Mouse (Mus musculus): ENCODE measurements at regions not wholly inside any gene's neighbourhood (a gene's known extent, or its start where the extent isn't known, plus 50 kb on each side); places are given as distances from the start of the nearest gene placed in this dataset.

DNA sequence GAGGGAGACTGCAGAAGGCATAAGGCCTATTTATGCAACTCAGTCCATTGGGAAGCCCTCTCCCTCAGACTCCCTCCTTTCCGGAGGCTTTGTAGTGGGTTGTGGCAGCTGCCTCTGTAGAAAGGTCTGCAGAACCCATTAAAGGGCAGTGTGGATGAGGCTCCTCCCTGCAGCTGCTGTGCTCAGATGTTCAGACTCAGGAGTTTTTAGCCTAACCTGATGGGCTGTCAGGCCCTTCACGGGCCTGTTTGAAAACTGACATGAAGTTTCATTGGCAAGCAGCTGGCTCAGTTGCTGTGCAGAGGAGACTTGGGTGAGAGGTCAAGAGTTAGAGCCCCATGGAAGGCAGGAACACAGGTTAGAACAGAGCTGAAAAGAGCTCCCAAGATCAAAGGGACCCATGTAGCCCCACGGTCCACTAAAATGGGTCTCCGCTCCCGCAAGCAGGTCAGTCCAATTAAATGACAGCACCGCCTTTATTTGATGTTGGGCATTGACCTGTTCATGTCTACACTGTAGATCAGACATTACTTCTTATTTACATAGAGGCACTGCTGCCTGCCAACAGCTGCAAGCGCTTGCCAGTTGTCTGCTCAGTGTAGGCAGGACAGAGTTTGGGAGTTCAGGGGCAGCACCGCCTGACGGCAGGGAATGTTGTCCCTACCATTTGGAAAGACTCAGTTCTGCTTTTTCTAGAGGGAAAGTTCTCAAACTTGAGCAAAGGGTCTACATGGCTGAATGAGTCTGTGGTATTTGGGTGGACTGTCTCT, 53.8 kb upstream of the Usp46 start:
- no peak for DNase-seq

DNA sequence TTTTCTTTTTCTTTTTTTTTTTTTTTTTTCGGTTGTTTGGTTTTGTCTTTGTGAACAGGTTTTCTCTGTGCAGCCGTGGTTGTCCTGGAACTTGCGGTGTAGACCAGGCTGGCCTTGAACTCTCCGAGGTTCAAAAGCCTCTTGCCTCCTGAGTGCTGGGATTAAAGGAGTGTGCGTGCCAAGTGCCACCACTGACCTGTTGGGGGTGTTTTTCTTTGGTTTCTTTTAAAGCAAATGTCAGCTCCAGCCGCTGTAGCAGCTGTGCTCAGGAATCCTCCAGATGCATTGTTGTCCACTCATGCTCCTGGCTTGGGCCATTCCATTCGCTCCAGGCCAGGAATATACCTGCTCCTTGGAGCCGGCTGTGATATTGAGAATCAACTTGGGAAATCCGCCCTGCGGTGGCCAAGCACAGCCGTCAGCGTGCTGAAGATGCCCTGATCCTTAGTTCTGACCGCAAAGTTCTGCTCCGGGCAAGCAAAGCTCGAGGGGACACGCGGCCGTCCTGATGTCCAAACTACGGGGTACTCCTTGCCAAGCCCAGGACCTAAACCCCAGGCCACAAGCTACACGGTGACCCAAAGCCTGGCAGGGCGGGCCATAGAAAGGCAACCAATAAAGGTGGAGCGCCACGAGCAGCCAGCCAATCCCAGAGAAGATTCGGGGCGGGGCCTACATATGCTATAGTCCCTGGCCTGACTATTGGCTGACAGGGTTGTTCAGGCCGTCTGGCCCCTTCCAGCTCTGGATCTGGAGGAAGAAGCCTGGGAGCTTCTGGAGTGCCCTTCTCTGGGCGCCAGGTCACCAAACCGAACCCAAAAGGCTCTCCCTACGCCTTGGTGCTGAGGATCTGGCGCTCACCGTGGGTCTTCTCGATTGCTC, 58.0 kb upstream of the Usp46 start:
- DNase-seq: peak; percentile 82

DNA sequence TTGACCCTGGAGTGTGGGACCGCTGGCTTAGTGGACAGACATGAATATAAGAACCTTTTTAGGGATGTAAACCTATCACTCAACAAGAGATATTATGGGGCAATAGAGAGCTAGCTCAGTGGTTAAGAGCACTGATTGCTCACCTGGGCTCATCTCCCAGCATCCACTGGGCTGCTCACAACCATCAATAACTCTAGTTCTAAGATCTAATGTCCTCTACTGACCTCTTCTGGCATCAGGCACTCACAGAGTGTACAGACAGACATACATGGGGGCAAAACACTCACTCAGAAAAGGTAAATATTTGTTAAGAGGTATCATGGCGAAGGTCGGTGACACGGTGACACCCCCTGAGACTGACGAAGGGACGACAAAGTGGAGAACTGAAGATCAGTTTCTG, 59.3 kb upstream of the Usp46 start:
- DNase-seq: no peak

DNA sequence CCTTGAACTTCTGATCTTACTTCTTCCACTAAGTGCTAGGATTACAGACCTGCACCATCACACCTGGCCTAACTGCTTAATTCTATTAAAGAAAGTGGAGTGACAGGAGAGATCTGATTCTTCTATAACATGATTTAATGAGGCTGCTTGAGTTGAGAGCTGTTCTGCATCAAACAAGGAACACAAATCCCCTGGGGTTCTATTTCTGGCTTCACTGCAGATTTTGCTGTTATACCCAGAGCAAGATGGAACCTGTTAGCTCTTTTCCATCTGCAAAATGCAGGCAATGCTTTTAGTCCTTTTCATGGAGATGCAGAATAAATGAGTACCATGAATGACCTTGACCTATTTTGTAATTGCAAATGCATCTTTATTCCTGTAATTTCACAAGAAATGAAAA, 61.4 kb upstream of the Usp46 start:
- DNase-seq: no peak

DNA sequence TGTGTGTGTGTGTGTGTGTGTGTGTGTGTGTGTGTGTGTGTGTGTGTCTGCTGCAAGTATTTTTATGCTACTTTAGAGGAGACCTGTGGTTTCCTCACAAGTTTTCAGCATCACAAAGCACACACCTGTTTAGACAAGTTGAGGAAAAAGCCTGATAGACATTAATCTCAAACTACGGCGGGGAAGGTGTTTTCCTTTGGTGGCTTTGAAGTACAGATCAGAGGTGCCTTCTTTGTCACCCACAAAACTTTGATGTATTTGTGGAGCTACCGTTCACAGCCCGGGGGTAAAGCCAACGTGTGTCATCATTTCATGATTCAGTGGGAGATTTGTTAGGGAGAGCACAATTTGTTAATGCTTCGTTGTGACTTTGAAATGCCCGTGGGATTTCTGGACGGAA, 62.4 kb upstream of the Rasl11b start:
- no peak for DNase-seq

DNA sequence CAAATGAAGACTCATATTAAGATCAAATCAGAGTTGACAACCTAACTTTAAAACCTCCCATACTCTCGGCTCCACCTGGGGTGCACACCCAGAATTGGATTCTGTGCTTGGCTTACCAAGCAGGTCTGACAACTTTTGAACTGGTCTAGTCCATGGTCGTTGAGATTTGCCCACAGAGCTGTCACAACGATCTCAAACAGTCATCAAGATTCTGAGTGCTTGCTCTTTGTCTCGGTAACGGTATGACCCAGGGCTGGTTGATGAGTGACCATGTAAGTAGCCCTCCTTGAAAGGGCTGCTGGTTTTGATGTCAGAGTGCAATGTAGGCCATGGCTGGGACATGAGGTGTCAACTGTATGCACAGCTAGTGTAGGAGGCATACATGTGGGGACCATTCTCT, 58.7 kb upstream of the Rasl11b start:
- DNase-seq: no peak

DNA sequence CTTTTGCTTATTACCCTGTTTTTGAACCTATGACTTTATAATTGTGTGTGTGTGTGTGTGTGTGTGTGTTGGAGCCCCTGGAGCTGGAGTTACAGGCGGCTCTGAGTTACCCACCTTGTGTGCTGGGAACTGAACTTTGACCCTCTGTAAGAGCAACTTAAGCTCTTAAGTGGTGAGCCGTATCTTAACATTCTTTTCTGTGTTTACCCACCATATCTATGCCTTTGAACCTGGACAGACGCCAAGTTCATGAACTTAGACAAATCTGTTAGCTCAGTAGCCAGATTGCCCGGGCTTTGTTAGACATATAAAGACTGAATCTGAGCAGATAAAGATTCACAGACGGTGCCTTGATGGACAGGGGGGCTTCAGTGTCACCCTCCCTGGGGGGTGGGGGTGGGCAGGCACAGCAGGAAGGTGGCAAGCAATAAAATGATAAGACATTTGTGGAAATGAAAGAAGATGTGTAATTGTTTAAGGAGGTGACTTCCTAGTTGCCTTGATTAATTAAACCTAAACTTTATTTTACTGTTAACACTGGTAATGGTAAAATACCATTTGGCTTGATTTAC, 58.1 kb upstream of the Rasl11b start:
- peak; percentile 41 for DNase-seq

DNA sequence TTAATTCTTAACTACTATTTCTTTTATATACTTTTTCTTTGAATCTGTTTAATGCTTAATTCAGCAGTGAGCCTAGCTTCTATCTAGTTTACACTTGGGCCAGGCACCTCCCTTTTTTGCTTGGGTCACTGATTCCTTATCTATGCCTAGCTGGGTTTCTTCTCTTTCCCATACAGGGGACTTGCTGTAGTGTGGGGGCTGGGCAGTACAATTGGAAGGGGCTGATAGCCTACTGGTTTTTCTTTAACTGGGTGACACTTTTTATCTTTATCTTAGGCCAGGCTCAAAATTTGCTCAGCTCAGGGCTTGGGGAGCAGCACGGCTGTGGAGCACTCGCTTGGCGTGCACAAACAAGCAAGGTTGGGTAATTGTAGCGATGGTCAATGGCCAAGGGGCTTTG, 51.1 kb upstream of the Rasl11b start:
- DNase-seq: no peak

DNA sequence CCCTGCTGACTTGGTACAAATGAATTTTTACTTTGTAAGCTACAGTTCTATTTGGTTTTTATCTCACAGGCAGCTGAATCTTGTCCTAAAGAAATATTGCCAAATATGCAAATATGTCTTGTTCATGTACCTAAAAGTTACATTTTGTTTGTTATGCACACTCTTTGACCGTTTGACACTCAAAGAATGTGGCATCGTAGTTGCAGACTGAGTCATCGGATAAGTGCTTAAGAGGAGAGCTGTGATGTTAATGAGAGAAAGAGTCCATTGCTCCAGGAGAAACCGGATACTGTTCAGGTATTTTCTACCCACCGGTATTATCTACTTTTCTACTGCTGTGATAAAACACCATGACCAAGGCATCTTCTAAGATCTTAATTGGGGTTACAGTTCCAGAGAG, 50.3 kb upstream of the Rasl11b start:
- DNase-seq: no peak
